Mouse (Mus musculus) forebrain, embryonic 16.5 days (tissue): Measurements from ENCODE around the gene Gpc6. TPM values are rescaled to one million over a fixed set of nuclear protein-coding genes. Genes with fewer than 3 reads are reported as not detected.
A peak's percentile ranks its signal among the peaks of the same experiment; 100 is the strongest.
"Not testable (repeated sequence)": the region's sequence is repeated elsewhere in the genome, so short reads cannot be mapped to it uniquely, and the experiment has no call there.

Experiments used
- ATAC-seq: fragments of 200-750 bp; cut with Nextera tagmentation; 2 replicates; pipeline ENCODE4 v1.8.0; 2017; ENCODE audit warnings: mild to moderate bottlenecking, moderate library complexity
- H3K27ac ChIP-seq: fragments of 300-500 bp; sonication (generic); 2 replicates; pipeline ENCODE4 v1.5.1; 2014; ENCODE audit warnings: low read length, control low read depth
- H3K27me3 ChIP-seq: fragments of 300-500 bp; sonication (generic); replicated peaks from 2 replicates; pipeline ENCODE4 v1.6.1; 2014; ENCODE audit warnings: low read length; ENCODE audit not compliant: control insufficient read depth, insufficient read depth
- H3K36me3 ChIP-seq: fragments of 300-500 bp; sonication (generic); 2 replicates; pipeline ENCODE4 v1.6.1; 2014; ENCODE audit not compliant: control insufficient read depth, insufficient read depth
- H3K4me1 ChIP-seq: fragments of 300-500 bp; sonication (generic); replicated peaks from 2 replicates; pipeline ENCODE4 v1.6.1; 2014; ENCODE audit warnings: low read length; ENCODE audit not compliant: control insufficient read depth, insufficient read depth
- H3K4me2 ChIP-seq: fragments of 300-500 bp; sonication (generic); 2 replicates; pipeline ENCODE4 v1.6.1; 2014; ENCODE audit warnings: mild to moderate bottlenecking, low read length, control low read depth
- H3K4me3 ChIP-seq: fragments of 300-500 bp; sonication (generic); replicated peaks from 2 replicates; pipeline ENCODE4 v1.5.1; 2014; ENCODE audit warnings: mild to moderate bottlenecking, low read length, control low read depth
- H3K9ac ChIP-seq: fragments of 300-500 bp; sonication (generic); replicated peaks from 2 replicates; pipeline ENCODE4 v1.6.1; 2014; ENCODE audit warnings: low read depth, low read length, control low read depth
- H3K9me3 ChIP-seq: fragments of 300-500 bp; sonication (generic); 2 replicates; pipeline ENCODE4 v1.6.1; 2016; ENCODE audit warnings: low read length; ENCODE audit not compliant: control insufficient read depth
- WGBS: fragments of 180-500 bp; shearing (Covaris S2); extraction: QIAGEN DNeasy Blood & Tissue Kit; methylation state at CpG from one replicate; pipeline ENCODE4 v1.1.7; 2014; 5-methylcytosine and 5-hydroxymethylcytosine counted together
- polyA plus RNA-seq: library from polyadenylated mRNA; unstranded; fragments of >200 nt; fragmentation: Nextera tagmentation; extraction: Ambion mirVana; gene quantifications from 2 replicates; pipeline ENCODE4 v1.2.1, GENCODE M21; 2015

The Gpc6 gene
- polyA plus RNA-seq, 1 experiment from 2014 or later = 18.2 TPM

DNA sequence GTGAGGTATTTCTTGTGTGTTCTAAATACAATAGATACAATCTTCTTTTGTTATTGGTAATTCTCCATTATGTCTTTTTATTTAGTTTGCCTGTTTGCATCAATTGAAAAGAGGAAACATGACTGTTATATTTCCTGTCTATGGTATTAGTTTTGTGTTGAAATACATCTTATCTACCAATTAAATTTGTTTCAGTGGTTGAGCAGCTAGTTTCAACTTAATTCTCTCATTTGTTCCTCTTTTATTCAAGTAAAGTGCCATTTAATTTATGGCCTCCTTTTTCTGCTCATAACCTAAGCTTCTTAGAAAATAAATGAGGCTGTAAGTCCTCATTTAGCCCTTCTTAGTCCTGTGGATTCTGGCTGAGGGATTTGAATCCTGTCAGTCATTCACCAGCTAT lies 489.9 kb downstream of the Gpc6 start:
- H3K9ac ChIP-seq = no peak overlapping the region
- H3K27me3 ChIP-seq = no peaks in the 10 kb centered on the region
- H3K27ac ChIP-seq = no peak overlapping the region
- no peaks in the 10 kb centered on the region for H3K4me1 ChIP-seq
- no peak for ATAC-seq
- no peaks in the 10 kb centered on the region for H3K36me3 ChIP-seq
- H3K9me3 ChIP-seq = no peaks in the 10 kb centered on the region
- H3K4me3 ChIP-seq = no peak overlapping the region
- H3K4me2 ChIP-seq = no peak overlapping the region

DNA sequence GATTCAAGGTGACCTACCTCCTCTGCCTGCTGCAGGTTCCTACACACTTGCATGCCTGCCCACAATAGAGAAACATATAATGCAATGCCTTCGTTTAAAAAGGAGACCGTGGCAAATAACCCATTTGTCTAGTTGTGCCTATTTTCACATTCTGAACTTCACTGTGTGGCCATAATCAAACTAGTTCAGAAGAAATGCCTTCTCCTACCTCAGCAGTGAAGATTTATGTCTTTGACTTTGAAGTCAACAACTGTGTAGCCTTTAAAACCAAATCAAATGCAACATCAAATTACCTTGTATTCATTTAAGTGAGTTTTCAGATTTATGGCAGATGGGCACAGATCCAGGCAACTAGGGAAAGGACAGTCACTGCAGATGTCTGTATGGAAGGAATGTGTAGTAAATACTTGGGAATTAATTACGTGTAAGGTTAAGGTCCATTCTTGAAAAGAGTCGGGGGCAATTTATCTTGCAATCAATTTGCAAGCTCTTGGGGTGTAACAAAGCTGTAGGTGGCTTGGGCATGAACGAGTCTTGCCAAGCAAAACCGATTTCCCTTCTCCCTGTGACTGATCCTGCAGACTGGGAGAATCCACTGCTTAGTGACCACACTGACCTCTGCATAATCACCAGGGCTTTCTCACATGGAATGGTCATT lies 494.6 kb downstream of the Gpc6 start:
- Histone ChIP-seq H3K4me2 (no peak overlapping the region), H3K9me3 (no peaks in the 10 kb centered on the region), H3K27ac (no peak overlapping the region), H3K36me3 (no peaks in the 10 kb centered on the region), H3K9ac (no peak overlapping the region), H3K4me1 (no peaks in the 10 kb centered on the region), H3K27me3 (no peaks in the 10 kb centered on the region), H3K4me3 (no peak overlapping the region)
- 71% methylated on average over 6 of the region's 6 CpGs for WGBS
- ATAC-seq = no peak

DNA sequence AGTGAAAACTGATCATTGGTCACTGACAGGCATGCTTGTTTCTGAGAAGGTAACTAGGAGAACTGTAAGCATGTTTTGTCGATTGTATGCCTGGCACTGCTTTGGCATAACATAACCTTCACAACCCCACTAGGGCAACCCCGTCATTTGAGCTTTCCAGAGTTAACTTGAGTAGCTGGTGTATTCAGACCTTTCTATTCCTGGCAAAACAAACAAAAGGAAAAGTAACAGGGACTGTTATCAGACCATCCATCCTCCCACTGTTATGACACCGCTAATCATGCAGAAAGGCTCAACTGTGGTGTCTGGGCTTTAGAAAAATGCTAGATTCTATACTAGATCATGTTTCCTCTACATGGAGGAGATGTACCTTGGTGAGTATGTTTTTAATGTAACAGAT lies 496.1 kb downstream of the Gpc6 start:
- Histone ChIP-seq H3K4me1 (no peaks in the 10 kb centered on the region), H3K36me3 (no peaks in the 10 kb centered on the region), H3K27ac (no peak overlapping the region), H3K4me2 (no peak overlapping the region), H3K27me3 (no peaks in the 10 kb centered on the region), H3K9ac (no peak overlapping the region), H3K9me3 (no peaks in the 10 kb centered on the region), H3K4me3 (no peak overlapping the region)
- WGBS = 77% methylated on average over 3 of the region's 3 CpGs
- ATAC-seq = no peak

- H3K27me3 ChIP-seq = no peaks in the 10 kb centered on the region
- no peaks in the 10 kb centered on the region for H3K36me3 ChIP-seq
- no peak overlapping the region for H3K4me2 ChIP-seq
- H3K9ac ChIP-seq = no peak overlapping the region
- H3K4me1 ChIP-seq = no peaks in the 10 kb centered on the region
- 10% methylated on average over 7 of the region's 7 CpGs for WGBS
- ATAC-seq = peak; percentile 59
- H3K27ac ChIP-seq = no peak overlapping the region
- H3K9me3 ChIP-seq = no peaks in the 10 kb centered on the region
- no peak overlapping the region for H3K4me3 ChIP-seq
Measured at GRCm38 (mm10) chr14:117426116-117426515, 501.0 kb downstream of the Gpc6 start.

GRCm38 (mm10) chr14:117427776-117428175 lies 502.7 kb downstream of the Gpc6 start:
- Histone ChIP-seq H3K36me3 (no peaks in the 10 kb centered on the region), H3K9ac (no peak overlapping the region), H3K4me3 (no peak overlapping the region), H3K27me3 (no peaks in the 10 kb centered on the region), H3K4me1 (no peaks in the 10 kb centered on the region), H3K9me3 (no peaks in the 10 kb centered on the region), H3K27ac (no peak overlapping the region), H3K4me2 (no peak overlapping the region)
- WGBS = 34% methylated on average over 3 of the region's 3 CpGs
- ATAC-seq = no peak

- no peak for ATAC-seq
- WGBS = 93% methylated on average over 13 of the region's 13 CpGs
- H3K4me3 ChIP-seq = no peak overlapping the region
- no peaks in the 10 kb centered on the region for H3K36me3 ChIP-seq
- no peaks in the 10 kb centered on the region for H3K27me3 ChIP-seq
- H3K4me1 ChIP-seq = no peaks in the 10 kb centered on the region
- H3K9me3 ChIP-seq = no peaks in the 10 kb centered on the region
- no peak overlapping the region for H3K4me2 ChIP-seq
- H3K27ac ChIP-seq = no peak overlapping the region
- H3K9ac ChIP-seq = no peak overlapping the region
Measured at GRCm38 (mm10) chr14:117435739-117436138, 510.6 kb downstream of the Gpc6 start.

DNA sequence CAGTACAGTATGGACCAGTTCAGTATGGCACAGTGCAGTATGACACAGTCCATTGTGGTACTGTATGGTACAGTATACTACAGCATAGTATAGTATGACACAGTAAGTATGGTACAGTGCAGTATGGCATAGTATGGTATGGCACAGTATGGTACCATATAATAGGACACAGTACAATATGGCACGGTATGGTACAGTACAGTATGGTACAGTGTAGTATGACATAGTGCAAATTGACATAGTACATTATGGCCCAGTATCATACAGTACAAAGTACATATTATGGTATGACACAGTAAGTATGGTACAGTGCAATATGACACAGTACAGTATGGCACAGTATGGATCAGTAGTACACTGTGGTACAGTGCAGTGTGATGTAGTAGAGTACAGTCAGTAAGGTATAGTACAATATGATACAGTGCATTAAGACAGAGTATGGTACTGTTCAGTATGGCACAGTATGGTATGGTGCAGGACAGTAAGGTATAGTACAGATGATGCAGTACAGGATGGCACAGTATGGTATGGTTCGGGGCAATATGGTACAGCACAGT lies 521.6 kb downstream of the Gpc6 start:
- not testable (repeated sequence) for H3K4me2 ChIP-seq, H3K36me3 ChIP-seq, H3K27me3 ChIP-seq, H3K27ac ChIP-seq, H3K9ac ChIP-seq, H3K9me3 ChIP-seq, H3K4me1 ChIP-seq, H3K4me3 ChIP-seq
- peak; percentile 50 for ATAC-seq
- WGBS = 96% methylated on average over 2 of the region's 2 CpGs

GRCm38 (mm10) chr14:117451391-117451991 lies 526.4 kb downstream of the Gpc6 start:
- H3K9ac ChIP-seq = no peak overlapping the region

GRCm38 (mm10) chr14:117452150-117452549 lies 527.0 kb downstream of the Gpc6 start:
- H3K9me3 ChIP-seq = no peaks in the 10 kb centered on the region
- no peaks in the 10 kb centered on the region for H3K4me1 ChIP-seq
- H3K4me2 ChIP-seq = peak overlapping the region; percentile 10
- H3K36me3 ChIP-seq = no peaks in the 10 kb centered on the region
- 21% methylated on average over 7 of the region's 7 CpGs for WGBS
- no peak overlapping the region for H3K27ac ChIP-seq
- no peaks in the 10 kb centered on the region for H3K27me3 ChIP-seq
- ATAC-seq = no peak
- H3K4me3 ChIP-seq = no peak overlapping the region
- H3K9ac ChIP-seq = no peak overlapping the region

More at GRCm38 (mm10) chr14:117451391-117451991, 526.4 kb downstream of the Gpc6 start:
- H3K27me3 ChIP-seq = no peaks in the 10 kb centered on the region
- no peak overlapping the region for H3K4me3 ChIP-seq
- H3K36me3 ChIP-seq = no peaks in the 10 kb centered on the region
- no peak overlapping the region for H3K27ac ChIP-seq
- no peak for ATAC-seq
- H3K9me3 ChIP-seq = no peaks in the 10 kb centered on the region
- no peak overlapping the region for H3K4me2 ChIP-seq
- H3K4me1 ChIP-seq = no peaks in the 10 kb centered on the region
- 16% methylated on average over 3 of the region's 3 CpGs for WGBS
